Comparison of ENCODE assay signal across 9 mouse cellular contexts in the genomic region with DNA sequence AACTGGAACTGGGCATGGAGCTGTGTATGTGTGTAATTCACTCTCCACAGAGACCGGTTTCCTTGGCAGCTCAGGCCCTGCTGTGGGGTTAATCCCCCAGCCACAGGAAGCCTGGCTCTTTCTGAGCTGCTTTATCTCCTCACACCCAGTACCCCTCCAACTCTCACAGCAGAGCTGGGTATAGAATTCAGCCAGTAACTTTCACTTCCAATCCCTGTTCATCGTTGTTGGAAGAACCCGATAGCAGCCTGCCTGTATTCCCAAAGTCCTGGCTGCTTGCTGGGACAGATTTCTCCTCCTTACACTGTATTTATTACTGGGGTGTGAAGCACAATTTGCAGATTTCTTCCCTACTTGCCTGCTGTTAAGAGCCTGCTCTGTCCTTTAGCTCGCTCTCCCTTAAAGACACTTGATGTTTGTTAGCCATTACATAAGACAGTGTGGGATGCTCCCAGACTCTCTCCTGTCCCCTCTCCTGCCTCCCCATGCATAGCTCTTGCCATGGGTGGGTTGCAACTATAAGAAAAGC.
A peak's percentile ranks its signal among the peaks of the same experiment; 100 is the strongest.
DNase-seq lines count a peak whose midpoint lies in the region; ATAC-seq and TF ChIP-seq lines count a peak whose summit lies in the region.
"Had no signal": no experiment of that assay in that cellular context is flagged by ENCODE, and none has a peak within 500 bp of the region (broad histone marks: within the 10 kb centered on the region; RNA-seq: fewer than 3 reads in every experiment).

No protein-coding gene starts in this region.

- intact Hi-C loops in left cerebral cortex, postnatal 25 days (cut with DNase I): no loop called here

- no peak for TF ChIP-seq POLR2A in thymus, adult 2 months (IDR thresholded peaks at IDR 0.05; ENCODE audit: control insufficient read depth, extremely low read depth, insufficient read depth, low read length, poor library complexity)

- peaks cover 20% of the 10 kb centered on the region for H3K4me1 ChIP-seq in forebrain, embryonic 13.5 days
- H3K4me1 ChIP-seq in thymus, adult 2 months (replicated peaks; ENCODE audit: control insufficient read depth, insufficient read depth, low read length): no peaks in the 10 kb centered on the region

- no peak for TF ChIP-seq CTCF in thymus, adult 2 months (IDR thresholded peaks at IDR 0.05; ENCODE audit: borderline replicate concordance, control insufficient read depth, extremely low read depth, insufficient read depth, low read length, poor library complexity)

- peak; percentile 24 for DNase-seq in right cerebral cortex, adult 18-20 months
- DNase-seq in right cerebral cortex, postnatal 14 days: no peak
- DNase-seq in left cerebral cortex, postnatal 25 days (ENCODE audit: low spot score in 2 of 2): peak; percentile 23 to 52
- no peak for DNase-seq in kidney, postnatal 4 days
- no peak for DNase-seq in liver
- DNase-seq in thymus, adult 2 months: no peak

- 8% methylated on average over 4 of the region's 4 CpGs for WGBS in forebrain, embryonic 13.5 days
- WGBS in thymus, adult 2 months: 77% methylated on average over 4 of the region's 4 CpGs

- H3K4me3 ChIP-seq in forebrain, embryonic 13.5 days: no peak overlapping the region
- no peak overlapping the region for H3K4me3 ChIP-seq in thymus, adult 2 months (ENCODE audit: control insufficient read depth, insufficient read depth, low read length)

- ATAC-seq in forebrain, embryonic 13.5 days: peak; percentile 85
- ATAC-seq: inflammation-experienced regulatory T-cells, adult 6 months had no signal

- H3K36me3 ChIP-seq in forebrain, embryonic 13.5 days (ENCODE audit: poor library complexity, severe bottlenecking): no peaks in the 10 kb centered on the region
- H3K36me3 ChIP-seq in thymus, adult 2 months (ENCODE audit: control insufficient read depth, insufficient read depth, low read length): no peaks in the 10 kb centered on the region

- peak overlapping the region; percentile 91 for H3K27ac ChIP-seq in forebrain, embryonic 13.5 days
- H3K27ac ChIP-seq in thymus, adult 2 months (ENCODE audit: control insufficient read depth, insufficient read depth, low read length): no peak overlapping the region
- H3K27ac ChIP-seq: liver, embryonic 14.5 days had no signal

- peak overlapping the region; percentile 0; the same call in 1 of the 2 replicates for H3K4me2 ChIP-seq in forebrain, embryonic 13.5 days

- peak overlapping the region; percentile 35; the same call in 1 of the 2 replicates for H3K9ac ChIP-seq in forebrain, embryonic 13.5 days
- H3K9ac ChIP-seq: liver, embryonic 14.5 days had no signal

- no peaks in the 10 kb centered on the region for H3K9me3 ChIP-seq in forebrain, embryonic 13.5 days (replicated peaks)

- H3K27me3 ChIP-seq in forebrain, embryonic 13.5 days: no peaks in the 10 kb centered on the region
- no peaks in the 10 kb centered on the region for H3K27me3 ChIP-seq in thymus, adult 2 months (ENCODE audit: control insufficient read depth, insufficient read depth, low read length)

Comparison
In these comparisons a context has a peak if more than half of its experiments do, and no peak if none do; other contexts are left out.
1. DNase-seq: peak in right cerebral cortex, adult 18-20 months (single experiment) and left cerebral cortex, postnatal 25 days (2 of 2); none in right cerebral cortex, postnatal 14 days (single experiment), kidney, postnatal 4 days (0 of 2), liver (single experiment) and thymus, adult 2 months (single experiment).